Mouse (Mus musculus): ENCODE measurements around the gene Arid5b. TPM values are rescaled to one million over a fixed set of nuclear protein-coding genes. Genes with fewer than 3 reads are reported as not detected.

Arid5b gene
- total RNA-seq, 2 experiments from 2014 or later: 36.1 to 36.9 TPM

DNA sequence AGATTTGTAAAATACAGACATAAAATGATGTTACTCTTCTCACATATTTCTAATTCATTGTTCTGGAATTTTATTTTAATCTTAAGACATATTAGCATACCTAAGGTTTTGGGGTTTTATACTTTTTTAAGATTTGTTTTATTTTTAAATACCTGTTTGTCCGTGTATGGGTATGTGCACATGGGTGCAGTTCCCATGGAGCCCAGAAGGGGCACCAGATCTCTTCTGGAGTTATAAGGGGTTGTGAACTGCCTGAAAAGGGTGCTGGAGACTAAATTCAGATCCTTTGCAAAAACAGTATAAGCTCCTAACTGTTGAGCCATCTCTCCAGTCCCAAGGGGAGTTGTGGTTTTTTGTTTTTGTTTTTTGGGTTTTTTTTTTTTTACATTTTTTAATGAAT is 220.2 kb downstream of the Arid5b start:
- no peak for DNase-seq (ENCODE audit: low spot score in 2 of 2)

DNA sequence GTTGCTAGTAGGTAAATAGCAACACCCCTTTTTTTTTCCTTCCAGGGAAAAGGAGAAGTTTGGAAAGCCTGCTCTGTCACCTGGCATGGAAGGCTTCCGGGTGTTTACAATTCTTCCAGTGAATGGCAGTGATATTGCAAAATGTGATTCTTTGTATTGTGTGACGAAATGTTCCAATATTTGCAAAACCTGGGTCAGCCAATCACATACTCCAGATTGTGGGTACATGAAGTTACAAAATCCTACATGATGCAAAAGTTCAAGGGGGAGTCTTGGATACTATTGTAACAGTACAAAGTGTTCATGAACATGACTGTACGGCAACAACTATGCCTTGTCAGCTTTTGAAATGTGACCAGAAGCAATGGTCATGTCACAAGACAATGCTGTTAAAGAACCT is 220.7 kb downstream of the Arid5b start:
- DNase-seq (ENCODE audit: low spot score in 2 of 2): no peak

GRCm38 (mm10) chr10:68054706-68055105 is 223.8 kb downstream of the Arid5b start:
- no peak for DNase-seq (ENCODE audit: low spot score in 2 of 2)

DNA sequence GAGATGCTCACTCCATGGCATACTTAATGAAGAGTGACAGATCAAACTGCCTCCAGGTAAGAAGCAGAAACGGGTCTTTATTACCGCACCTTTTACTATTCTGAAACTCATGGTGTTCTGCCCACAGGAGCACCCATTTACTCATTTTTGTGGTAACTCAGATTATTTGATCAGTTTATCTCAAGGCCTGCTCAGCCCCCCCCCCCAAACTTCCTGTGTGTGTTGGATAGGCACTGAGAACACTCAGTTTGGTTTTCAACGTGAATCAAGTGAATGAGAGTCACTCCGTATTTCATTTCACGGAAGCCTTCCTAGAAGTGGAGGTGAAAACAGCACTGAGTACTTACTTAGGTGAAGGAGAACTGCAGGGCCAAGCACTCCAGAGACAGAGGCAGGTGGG is 224.4 kb downstream of the Arid5b start:
- DNase-seq (ENCODE audit: low spot score in 2 of 2): no peak

- no peak for DNase-seq (ENCODE audit: low spot score in 2 of 2)
Measured at GRCm38 (mm10) chr10:68052307-68052706, 226.2 kb downstream of the Arid5b start.

DNA sequence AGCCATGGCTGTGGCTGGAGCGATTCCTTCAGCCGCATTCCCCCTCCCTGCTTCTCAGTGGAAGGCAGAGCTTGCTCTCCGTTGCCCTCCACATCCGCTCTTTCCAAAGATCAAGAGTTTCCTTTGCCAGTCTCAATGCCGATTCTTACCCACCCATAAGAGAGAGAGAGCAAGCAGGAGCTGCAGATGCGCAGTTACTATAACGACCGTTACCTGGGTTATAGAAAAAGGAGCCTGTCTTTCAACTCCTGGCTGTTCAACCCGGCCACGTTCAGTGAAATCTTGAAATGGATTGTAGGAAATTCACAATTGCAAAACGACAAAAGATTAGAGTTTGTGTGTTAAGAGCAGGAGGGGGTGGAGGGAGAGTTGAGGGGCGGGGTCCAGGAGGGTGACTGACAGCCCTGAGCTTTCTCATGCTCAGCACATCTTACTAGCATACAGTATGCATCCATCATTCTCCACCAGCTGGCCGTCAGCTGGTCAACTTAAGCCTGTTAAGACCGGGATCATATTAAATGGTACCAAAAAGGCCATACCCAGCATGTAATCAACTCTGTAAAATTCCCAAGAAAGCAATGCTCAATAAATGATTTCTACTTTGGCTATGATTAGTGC is 227.1 kb downstream of the Arid5b start:
- no peak for DNase-seq (ENCODE audit: low spot score in 2 of 2)

DNA sequence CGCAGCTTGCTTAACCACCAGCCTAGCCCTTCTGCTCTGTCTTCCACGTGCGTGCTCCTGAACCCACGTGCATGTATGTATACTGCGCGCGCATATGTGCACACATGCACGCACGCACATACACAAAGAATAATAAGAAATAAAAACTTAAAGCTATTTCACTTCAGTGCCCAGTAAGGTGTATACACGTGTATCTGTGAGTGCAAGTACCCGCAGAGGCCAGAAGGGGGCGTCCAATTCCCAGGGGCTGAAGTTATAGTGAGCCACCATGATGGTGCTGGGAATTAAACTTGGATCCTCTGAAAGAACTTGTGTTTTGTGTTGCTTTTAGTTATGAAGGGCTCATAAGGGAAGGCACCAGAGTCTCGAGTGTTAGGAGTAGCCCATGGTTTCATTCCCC is 227.7 kb downstream of the Arid5b start:
- DNase-seq (ENCODE audit: low spot score in 2 of 2): no peak

DNA sequence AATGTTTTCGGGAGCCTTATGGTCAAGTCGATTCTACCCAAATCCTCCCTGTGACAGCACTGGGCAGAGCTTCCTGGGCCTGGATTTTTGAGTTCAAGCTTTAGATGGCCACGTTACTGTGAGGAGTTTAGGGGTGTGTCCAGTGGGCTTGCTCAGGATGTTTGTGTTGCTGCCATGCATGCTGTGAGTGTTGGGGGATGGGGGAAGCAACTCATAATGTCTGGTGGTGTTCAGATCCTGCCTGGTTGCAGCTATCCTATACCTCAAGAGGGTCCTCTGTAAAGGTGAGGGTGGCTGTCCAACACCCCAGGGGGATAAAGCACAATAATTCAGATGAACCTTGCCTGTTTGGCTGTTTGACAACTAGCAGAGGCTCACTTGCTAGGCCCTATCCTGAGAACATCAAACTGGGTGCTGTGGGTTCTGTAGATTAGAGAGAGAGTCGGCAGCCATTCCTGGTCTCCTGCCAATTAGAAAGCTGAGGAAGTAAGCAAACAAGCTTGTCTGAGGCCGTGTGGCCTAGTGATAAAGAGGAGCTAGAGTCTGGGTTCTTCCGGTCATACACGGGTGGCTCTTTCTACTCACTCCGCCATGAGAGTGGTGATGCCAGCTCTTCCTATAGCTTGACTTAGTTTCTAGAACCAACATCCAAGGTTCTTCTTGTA is 229.8 kb downstream of the Arid5b start:
- no peak for DNase-seq (ENCODE audit: low spot score in 2 of 2)

- DNase-seq (ENCODE audit: low spot score in 2 of 2): no peak
Measured at GRCm38 (mm10) chr10:68044864-68045263, 233.7 kb downstream of the Arid5b start.

DNA sequence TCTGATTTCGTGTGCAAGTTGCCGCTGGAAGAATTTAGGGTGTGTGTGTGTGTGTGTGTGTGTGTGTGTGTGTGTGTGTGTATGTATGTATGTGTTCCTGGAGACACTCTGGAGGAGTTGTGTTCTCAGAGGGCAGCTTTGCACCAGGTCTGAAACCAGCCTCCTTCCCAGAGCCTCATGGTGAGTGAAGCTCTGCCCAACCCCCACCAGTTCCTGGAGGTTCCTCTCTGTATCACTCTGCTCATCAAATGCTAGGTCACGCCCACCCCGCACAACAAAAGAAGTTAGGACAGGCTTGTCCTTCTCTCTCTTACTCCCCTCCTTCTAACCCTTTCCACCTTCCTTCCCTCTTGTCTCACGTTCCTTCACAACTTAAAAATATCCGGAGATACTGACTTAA is 234.6 kb downstream of the Arid5b start:
- no peak for DNase-seq (ENCODE audit: low spot score in 2 of 2)

Measured in gastrocnemius, postnatal 4 days (tissue).